Mouse (Mus musculus) mesoderm, embryonic 11.5 days (tissue): ENCODE measurements around the gene Rab11fip3.
"Not testable (repeated sequence)": the region's sequence is repeated elsewhere in the genome, so short reads cannot be mapped to it uniquely, and the experiment has no call there.

ENCODE experiments used
- DNase-seq: peaks from one replicate; pipeline ENCODE4 v3.0.0-alpha.2; 2012; ENCODE audit warnings: low read depth, low spot score

Rab11fip3 gene

GRCm38 (mm10) chr17:26040711-26041110 lies 28.6 kb downstream of the Rab11fip3 start:
- not testable (repeated sequence) for DNase-seq

DNA sequence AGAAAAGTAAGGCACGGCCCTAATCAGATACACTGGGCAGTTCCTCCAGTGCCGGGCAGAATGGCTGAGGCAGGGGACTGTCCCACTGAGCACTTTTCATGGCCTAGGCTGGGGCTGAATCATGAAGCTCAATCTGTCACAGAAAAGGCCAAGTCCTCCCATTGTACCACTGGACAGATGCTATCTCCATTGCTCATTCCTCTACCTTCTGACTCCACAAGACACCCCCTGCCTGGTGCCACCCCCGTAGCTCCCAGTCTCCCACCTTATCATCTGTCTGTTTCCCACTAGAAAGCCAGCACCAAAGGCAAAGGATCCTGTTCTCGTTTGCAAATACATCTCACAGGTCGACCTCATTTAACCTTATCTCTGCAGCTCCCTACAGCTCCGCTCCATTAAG lies 37.3 kb downstream of the Rab11fip3 start:
- no peak for DNase-seq

GRCm38 (mm10) chr17:26031583-26031982 lies 37.8 kb downstream of the Rab11fip3 start:
- no peak for DNase-seq

- no peak for DNase-seq
These were observed 41.1 kb downstream of the Rab11fip3 start for GRCm38 (mm10) chr17:26028261-26028660.

DNA sequence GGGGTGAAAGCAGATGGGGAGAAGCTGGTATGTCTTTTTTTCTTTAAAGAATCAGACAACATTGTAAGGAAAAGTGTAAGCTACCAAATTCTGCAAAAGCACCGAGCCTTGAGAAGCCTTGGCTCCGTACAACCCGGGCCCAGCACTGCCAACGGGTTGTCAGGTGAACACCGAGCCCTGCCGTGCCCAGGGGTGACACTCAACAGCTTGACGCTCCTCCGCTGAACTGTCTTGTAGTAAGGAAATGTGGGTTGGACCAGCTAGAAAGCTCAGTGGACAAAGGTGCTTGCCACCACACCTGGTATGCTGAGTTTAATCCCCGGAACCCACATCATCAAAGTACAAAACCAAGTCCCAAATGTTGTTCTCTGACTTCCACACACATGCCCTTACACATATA lies 44.7 kb downstream of the Rab11fip3 start:
- no peak for DNase-seq

GRCm38 (mm10) chr17:26023966-26024365 lies 45.4 kb downstream of the Rab11fip3 start:
- no peak for DNase-seq

GRCm38 (mm10) chr17:26023181-26023580 lies 46.2 kb downstream of the Rab11fip3 start:
- DNase-seq: no peak

DNA sequence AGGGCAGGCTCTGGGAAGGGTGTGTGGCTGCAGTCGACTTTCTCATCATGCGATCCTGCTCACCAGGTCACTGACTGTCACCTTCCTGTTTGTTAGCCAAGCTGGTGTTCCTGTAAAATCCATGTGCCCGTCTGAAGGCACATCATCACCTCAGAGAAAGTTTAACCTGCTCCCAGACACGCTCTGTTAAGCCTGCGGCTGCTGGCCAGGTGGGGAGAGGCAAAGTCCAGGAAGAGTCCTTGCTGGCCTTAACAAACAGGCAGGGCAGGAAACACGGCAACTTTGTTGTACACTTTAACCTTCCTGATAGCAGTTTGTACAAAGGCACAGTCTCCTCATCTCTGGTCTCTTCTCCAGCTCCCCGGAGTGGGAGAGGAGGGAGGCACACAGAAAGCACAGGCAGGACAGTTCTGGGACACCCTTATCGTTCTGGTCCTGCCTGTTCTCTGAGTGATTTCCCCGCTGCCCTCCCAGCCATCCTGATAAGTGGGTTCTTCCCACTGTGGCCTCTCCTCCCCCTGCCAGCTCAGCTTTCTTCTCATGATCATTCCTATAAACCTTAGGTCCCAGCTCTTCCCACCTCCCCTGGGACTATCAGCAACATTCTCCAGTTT lies 47.5 kb downstream of the Rab11fip3 start:
- peak; percentile 12 for DNase-seq

GRCm38 (mm10) chr17:26020848-26021347 lies 48.5 kb downstream of the Rab11fip3 start:
- no peak for DNase-seq

DNA sequence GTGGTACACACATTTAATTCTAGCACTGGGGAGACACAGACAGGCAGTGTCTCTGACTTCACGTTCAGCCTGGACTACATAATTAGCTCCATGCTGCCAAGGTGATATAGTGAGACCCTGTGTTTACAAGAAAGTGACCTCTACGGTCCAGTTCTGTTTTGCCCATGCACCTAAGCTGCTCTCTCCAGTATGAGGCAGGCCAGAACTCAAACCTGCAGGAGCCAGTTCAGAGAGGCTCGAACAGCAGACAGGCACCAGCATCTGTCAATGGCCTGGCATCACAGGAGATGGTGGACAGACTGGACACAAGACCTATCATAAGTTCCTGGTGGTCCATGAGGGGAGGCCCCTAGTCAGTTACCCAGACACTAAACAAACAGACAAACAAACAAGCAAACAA lies 51.0 kb downstream of the Rab11fip3 start:
- no peak for DNase-seq

DNA sequence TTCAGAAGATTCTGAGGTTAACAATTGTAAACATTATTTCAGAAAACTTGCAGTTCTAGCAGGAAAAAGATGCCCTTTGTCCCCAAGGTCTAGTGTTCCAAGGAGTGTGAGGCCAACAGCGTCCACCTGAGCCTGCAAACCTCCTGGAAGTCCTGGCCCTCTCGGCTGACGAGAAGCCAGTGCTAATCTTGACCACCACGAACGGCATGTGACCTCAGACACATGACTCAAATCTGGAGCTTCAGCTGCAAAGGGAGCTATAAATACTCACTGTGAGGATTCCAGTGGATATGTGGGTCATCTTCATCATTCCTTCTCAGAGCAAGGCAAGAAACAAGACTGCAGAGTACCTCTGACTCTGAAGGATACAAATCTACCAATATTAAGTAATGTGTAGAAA lies 51.4 kb downstream of the Rab11fip3 start:
- DNase-seq: no peak

GRCm38 (mm10) chr17:26017021-26017420 lies 52.3 kb downstream of the Rab11fip3 start:
- no peak for DNase-seq

GRCm38 (mm10) chr17:26013711-26014110 lies 55.6 kb downstream of the Rab11fip3 start:
- no peak for DNase-seq

- DNase-seq: peak; percentile 85
These were observed 57.4 kb downstream of the Rab11fip3 start for GRCm38 (mm10) chr17:26011841-26012460.

DNA sequence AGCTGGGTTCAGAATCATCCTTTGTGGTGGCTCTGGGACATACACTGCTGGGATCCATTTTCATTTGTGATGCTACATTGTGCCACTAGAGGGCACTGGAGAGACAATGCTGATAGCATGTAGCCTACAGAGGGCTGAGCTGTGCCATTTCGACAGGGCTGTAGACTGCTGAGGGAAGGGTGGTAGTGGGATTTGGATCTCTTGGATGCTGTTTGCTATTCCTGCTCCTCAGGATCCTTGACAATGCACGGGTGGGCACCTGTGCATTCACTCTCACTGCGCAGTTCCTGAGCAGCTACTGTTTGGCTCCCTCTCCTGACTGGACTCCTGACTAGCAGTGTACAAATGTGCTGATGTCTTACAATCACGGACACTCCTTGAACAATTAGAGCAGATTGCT lies 59.8 kb downstream of the Rab11fip3 start:
- peak; percentile 89 for DNase-seq

- no peak for DNase-seq
These were observed 60.6 kb downstream of the Rab11fip3 start for GRCm38 (mm10) chr17:26008787-26009186.

DNA sequence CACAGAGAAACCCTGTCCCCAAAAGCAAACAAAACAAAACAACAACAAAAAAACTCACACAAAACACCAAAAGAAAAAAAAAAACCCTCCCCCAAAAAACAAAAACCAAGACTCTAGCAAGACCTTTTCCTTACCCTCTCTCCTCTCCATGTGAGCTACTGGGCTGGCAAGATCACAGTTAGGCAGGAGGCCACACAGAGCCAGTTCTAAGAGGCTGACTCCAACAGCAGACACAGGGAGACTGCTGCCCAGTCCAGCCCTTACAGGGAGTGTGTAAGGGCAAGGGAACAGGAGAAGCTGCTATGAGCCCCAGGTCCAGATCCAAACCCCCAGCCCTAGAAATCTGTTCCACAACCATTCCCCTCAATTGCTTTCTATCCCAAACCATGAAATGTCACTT lies 61.0 kb downstream of the Rab11fip3 start:
- no peak for DNase-seq

DNA sequence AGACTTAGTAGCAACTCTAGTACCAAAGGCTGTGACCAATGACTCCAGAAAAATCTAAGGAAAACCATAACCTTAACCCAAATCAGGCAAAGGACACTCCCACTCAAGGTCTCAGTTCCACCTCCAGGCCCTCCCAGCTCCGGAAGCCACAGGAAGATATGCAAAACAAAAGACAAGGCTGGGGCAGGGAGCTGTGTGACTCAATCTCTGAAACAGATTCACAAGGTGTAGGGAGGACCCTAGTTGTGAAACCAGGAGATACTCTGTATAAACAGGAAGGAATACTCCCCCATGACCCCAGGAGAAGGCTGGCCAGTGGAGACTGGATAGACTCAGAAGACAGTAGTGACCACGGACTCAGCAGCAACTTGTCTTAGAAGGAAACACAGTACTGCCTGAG lies 61.7 kb downstream of the Rab11fip3 start:
- no peak for DNase-seq

DNA sequence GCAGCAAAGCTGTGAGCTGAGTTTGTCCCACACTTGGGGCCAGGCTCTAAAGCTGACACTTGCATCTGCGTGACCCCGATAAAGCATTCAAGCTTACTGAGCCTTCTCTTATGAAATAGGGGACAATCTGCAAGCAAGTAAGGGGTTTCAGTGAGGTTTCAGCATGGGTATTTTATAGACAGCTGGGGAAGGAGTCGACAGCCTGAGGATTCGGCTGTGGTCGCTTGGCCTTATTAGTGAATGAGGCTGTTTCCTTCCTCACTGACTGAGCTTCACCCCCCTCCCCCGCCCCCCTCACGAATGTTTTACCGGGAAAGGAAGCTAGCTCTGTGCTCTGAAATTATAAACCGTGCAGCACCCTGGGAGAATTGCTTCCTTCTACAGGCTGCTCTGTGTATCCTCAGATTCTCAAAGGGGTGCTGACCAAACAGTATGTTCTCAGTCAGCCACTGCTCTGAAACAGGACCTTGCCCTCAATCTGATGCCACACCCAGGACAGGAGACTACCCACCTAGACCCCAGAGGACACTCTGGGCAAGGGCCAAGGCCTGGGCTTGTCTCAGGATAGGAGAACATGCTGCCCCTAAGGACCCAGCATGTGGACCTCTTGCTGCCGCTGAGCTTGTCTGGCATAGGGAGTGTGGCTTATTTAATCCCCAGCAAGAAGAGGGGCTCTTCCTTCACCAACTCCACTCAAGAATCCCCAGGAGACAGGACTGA lies 63.5 kb downstream of the Rab11fip3 start:
- DNase-seq: no peak

DNA sequence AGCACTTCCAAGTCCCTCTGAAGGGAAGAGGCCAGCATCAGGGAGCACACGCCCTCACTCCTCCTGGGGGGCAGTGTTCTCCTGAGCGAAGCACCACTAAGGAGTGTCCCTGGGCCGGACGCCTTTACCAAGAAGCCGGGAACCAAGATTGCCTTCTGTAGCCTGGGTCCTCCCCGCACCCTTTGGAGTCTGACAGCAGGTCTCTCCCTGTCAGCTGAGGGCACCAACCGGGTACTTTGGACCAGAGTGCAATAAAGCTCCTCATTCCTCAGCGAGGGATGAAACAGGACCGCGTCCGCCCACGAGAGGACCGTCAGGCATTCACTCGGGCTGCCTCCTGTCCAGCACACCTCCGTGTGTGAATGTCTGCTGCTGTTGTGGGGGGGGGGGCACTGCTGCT lies 64.6 kb downstream of the Rab11fip3 start:
- no peak for DNase-seq

- DNase-seq: no peak
These were observed 65.5 kb downstream of the Rab11fip3 start for GRCm38 (mm10) chr17:26003864-26004263.

- no peak for DNase-seq
These were observed 70.9 kb downstream of the Rab11fip3 start for GRCm38 (mm10) chr17:25998425-25998824.

- no peak for DNase-seq
These were observed 75.9 kb downstream of the Rab11fip3 start for GRCm38 (mm10) chr17:25993489-25993888.
